Mouse (Mus musculus) fat pad, adult 2 months (tissue): ENCODE measurements at regions not wholly inside any gene's neighbourhood (a gene's known extent, or its start where the extent isn't known, plus 50 kb on each side); places are given as distances from the start of the nearest gene placed in this dataset.

Experiments used
- DNase-seq: peaks from one replicate; pipeline ENCODE4 v3.0.0-alpha.2; 2011; ENCODE audit warnings: low read depth, low spot score; ENCODE audit errors: extremely low read depth

- peak; percentile 14 for DNase-seq
Measured at GRCm38 (mm10) chr2:169524429-169524828, 63.1 kb downstream of the Gm11011 start.

DNA sequence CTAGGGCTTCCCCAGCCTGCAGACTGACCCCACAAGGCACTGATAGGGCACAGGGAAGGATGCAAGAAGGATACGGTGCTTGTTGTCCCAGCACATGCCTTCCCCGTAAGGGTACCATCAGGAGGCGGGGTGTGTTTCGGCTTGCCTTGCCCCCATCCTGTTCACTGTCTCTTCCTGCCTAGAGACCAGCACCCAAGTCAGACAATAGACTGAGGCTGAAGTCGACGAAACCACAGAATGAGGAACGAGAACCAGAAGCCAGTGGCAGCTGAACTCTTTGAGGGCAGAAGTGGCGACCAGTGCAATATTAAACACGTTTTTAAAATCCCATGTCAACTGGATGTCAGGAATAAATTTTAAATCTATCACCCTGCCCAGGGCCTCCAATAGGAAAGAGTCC is 67.6 kb downstream of the Gm11011 start:
- no peak for DNase-seq

- no peak for DNase-seq
Measured at GRCm38 (mm10) chr2:169515350-169515749, 72.2 kb downstream of the Gm11011 start.

- no peak for DNase-seq
Measured at GRCm38 (mm10) chr2:169510741-169511140, 76.8 kb downstream of the Gm11011 start.

GRCm38 (mm10) chr2:169509406-169509805 is 78.1 kb downstream of the Gm11011 start:
- no peak for DNase-seq

GRCm38 (mm10) chr2:169504416-169505057 is 83.0 kb downstream of the Gm11011 start:
- DNase-seq = no peak

- DNase-seq = no peak
Measured at GRCm38 (mm10) chr2:169503598-169503958, 84.0 kb downstream of the Gm11011 start.

GRCm38 (mm10) chr2:169502717-169503597 is 84.6 kb downstream of the Gm11011 start:
- DNase-seq = no peak

- no peak for DNase-seq
Measured at GRCm38 (mm10) chr2:169501736-169502340, 85.7 kb downstream of the Gm11011 start.

GRCm38 (mm10) chr2:169495368-169495767 is 92.2 kb downstream of the Gm11011 start:
- DNase-seq = no peak

- no peak for DNase-seq
Measured at GRCm38 (mm10) chr2:169494503-169495311, 92.8 kb downstream of the Gm11011 start.

GRCm38 (mm10) chr2:169493609-169494275 is 93.8 kb downstream of the Gm11011 start:
- DNase-seq = no peak

DNA sequence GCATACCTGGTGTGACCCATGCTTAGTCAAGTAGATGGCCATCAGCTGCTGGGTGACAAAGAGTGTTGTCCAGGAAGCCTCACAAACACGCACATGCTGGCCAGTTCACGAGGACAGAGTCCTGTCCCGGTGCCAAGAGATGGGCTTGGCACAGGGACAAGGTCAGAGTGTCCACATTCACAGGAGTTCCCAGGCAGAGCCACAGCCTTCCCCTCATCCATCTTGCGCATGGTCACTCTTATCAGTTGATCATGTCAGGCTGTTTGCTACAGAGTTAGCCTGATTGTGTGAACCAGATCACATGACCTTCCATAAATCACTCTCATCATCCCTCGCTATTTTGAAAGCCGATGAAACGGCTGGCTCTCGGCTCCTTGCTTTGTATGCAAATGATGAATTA is 103.6 kb downstream of the Gm11011 start:
- DNase-seq = no peak

- DNase-seq = no peak
Measured at GRCm38 (mm10) chr2:169481731-169482465, 105.6 kb downstream of the Gm11011 start.

DNA sequence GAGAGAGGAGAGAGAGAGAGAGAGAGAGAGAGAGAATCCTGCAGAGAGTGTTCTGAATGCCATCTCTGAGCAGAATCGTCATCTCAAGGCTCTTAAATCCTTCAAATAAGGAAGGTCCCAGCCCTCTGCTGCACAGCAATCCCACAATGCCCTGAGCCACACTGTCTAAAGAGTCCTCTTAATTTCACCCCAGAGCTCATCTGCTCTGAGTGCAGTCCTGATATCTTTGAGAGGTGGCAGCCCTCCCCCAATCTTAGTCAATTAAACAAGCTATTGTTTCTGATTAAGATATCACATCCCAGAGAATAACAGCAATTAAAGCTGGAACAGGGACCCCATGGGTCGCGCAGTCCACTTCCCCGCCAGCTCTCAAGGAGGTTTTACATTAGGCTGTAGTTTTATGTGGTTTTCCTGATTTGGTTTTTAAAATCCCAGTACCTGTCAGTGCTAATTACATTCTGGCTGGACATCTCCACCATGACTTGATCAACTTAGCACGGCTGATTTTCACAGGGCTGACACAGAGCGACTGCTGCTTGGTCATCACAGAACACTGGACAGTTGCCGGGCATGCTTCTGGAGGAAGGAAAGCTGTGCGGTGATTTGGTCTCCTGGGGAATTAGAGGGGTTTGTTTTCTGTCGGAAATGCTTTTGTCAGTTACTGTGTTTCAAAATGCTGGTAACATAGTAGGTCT is 113.0 kb downstream of the Gm11011 start:
- DNase-seq = no peak

DNA sequence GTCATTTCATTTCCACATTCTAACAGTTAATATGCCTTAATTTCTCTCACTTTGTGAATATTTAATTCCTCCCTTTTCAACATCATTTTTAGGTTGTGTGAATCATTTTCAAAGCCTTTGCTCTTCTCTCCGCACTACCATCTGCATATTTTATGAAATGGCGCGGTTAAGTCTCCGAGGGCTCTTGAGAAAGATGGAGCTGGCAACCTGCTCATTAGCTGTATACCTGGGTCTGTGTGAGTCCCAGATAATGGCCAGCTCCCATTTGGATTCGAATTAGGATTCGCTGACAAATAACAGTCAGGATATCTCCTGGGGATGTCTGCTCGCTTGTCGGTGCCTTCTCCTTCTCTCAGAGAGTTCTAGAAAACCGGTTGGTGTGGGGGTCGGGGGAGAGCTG is 118.0 kb downstream of the Gm11011 start:
- no peak for DNase-seq

GRCm38 (mm10) chr2:169467621-169468020 is 119.9 kb downstream of the Gm11011 start:
- no peak for DNase-seq

GRCm38 (mm10) chr2:169464106-169464505 is 123.4 kb downstream of the Gm11011 start:
- no peak for DNase-seq

- DNase-seq = no peak
Measured at GRCm38 (mm10) chr2:169461491-169462039, 126.0 kb downstream of the Gm11011 start.
